Mouse (Mus musculus): ENCODE measurements at regions not wholly inside any gene's neighbourhood (a gene's known extent, or its start where the extent isn't known, plus 50 kb on each side); places are given as distances from the start of the nearest gene placed in this dataset.

DNA sequence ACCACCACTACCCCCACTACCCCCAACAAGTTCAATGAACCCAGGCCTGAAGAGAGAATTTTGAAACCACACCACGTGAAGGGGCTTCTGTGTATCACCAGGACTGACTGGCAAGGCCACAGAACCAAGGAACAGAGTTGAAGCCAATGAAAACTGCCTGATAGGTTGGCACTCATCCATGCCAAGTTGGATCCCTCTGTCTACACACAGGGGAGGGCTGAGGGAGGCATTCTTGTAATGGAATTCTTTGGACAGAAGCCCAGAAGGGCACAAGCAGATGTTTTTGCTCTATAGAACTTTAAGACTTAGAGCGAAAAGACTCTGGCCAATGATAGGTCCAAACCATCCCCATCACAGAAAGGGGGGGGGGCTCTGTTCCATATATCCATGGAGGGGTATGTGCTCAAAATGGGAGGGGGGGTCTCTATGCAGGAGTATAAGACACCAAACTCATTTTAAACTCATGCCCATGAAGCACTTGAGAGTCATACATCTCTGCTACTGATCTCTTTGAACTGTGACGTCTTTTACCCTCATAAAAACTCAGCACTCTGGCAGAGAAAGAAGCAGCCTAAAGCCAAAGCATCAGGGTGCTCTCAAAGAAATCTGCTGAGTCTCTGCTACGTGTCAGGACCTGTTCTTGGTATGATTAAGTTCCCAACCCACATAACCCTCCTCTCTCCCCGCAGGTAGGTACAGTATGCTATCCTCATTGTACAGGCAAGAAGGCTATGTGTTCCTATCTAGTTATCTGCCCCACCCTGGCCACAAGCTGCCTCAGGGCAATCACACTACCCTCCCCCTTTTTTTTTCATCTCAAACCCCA is 567.1 kb downstream of the Insc start:
- no peak for DNase-seq

DNA sequence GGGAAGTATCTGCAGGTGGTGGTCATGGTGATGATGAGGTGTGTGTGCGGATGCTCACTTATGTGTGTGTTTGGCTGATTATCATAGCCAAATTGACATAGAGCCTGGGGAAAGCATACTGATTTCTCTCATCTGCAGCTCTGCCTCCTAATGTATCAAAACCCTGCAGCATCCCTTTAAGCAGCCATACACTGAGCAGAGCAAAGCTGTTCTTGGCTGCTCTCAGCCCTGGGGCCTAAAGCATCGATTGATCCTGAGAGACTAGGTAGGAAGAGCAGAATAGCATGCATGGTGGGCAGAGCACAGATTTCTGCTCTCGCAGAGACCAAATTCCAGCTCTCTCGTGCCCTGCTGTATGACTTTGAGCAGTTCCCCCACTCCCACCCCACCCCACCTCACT is 576.0 kb downstream of the Insc start:
- DNase-seq: no peak

GRCm38 (mm10) chr7:115322989-115323388 is 579.5 kb downstream of the Insc start:
- DNase-seq: no peak

DNA sequence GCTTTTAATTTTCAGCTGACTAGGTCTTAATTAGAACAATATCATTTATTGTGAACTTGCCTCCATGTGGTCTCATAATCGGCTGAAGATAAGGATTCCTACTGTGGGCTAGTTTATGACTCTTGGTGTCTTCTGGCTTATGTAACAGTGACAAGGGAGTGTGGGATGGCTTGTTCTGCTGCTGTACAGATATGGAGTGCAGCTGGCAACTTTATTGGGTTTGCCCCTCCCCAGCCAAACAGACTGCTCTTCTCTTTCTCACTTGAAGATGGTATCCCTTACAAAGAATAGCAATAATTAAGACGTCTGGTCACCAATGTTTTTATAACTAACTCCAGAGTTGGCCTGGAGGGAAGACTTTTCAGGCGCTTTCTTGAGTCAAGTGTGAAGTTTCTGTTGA is 584.8 kb downstream of the Insc start:
- DNase-seq: no peak

GRCm38 (mm10) chr7:115331698-115332097 is 588.2 kb downstream of the Insc start:
- no peak for DNase-seq

DNA sequence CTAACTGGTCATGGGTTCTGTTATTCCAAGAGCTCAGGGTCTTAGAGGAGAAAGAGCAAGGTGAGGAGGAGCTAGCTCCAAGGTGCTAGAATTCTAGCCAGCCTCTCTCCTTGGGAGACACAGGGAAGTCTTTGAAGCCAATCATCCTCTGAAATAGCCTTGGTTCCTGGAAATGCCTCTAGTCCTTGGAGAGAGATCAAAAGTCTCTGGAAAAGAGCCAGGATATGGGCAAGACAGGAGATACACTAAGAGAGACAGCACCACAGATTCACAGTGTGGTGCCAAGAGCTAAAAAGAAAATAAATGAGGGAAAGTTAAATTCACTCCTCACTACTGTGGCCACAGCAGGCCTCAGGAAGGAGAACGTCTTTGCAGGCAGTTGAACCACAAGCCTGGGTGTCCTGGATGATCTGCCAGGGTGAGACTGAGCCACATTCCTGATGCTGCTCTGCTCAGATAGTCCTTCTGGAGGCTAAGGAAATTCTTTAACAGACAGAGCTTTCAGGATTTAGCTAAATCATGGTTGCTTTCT is 589.6 kb downstream of the Insc start:
- DNase-seq: no peak

DNA sequence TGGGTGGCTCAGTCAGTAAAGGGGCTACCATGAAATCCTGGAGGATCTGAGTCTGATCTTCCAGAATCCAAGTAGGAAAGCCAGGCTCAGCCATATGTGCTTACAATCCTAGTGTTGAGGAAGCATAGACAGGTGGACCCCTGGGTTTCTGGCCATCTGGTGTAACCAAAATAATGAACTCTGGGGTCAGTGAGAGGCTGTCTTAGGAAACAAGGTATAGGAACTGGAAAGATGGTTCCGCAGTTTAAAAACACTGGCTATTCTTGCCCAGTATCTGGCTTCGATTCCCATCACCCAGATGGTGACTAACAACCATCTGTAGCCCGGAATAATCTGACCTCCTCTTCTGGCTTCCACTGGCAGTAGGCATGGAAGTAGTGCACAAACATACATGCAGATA is 591.6 kb downstream of the Insc start:
- no peak for DNase-seq

DNA sequence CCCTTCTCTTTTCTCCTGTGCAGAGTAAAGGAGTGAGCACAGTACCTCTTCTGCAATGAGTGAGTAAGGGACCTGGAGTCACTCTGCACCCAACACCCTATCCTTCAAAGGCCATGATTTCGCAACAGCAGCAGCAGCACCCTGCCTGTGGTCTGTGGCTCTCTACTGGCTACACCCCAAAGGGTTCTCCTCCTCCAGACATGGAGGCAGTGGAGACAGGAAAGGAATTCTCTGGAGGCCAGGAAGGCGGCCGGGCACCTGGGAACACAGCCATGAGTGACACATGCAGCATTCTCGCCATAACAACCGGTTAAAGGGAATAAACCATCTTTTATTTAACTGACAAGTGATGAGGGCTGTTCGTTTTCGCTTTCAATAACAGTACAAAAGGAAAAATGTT is 596.7 kb downstream of the Insc start:
- DNase-seq: no peak

DNA sequence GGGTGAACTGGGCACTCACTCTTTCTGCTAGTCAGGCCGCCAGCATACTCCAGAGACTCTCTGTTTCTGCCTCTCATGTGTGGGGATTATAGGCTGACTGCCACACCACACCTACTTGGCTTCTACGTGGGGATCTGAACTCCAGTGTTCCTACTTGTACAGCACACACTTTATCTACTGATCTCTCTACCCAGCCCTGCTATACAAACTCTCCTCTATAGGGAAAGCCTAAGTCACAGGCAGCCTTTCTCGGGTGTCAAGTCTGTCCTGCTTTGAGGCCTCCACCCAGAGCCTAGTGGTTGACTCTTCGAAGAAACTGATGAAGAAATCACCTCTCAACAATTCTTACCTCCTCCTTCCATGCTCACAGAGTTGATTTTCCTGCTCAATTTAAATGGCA is 597.5 kb downstream of the Insc start:
- no peak for DNase-seq

DNA sequence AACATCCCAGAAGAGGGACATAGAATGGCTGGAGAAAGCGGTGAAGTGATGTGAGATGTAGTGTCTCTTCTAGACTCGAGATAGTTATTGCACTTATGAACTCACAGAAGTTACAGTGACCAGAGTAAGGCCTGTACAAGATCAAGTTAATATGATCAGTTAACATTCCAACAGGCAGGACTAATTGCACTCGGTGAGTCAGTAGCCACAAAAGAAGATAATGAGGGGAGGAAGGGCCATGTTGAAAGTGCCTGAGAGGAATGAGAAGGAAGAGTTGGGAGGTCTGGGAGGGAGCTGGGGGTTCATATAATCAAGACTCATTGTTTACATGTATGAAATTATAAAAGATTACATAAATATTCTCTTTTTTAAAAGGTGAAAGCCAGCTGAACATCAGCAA is 602.3 kb downstream of the Insc start:
- no peak for DNase-seq

- no peak for DNase-seq
Observed at GRCm38 (mm10) chr7:115358711-115359110, 615.2 kb downstream of the Insc start.

GRCm38 (mm10) chr7:115360142-115360541 is 616.6 kb downstream of the Insc start:
- DNase-seq: no peak

DNA sequence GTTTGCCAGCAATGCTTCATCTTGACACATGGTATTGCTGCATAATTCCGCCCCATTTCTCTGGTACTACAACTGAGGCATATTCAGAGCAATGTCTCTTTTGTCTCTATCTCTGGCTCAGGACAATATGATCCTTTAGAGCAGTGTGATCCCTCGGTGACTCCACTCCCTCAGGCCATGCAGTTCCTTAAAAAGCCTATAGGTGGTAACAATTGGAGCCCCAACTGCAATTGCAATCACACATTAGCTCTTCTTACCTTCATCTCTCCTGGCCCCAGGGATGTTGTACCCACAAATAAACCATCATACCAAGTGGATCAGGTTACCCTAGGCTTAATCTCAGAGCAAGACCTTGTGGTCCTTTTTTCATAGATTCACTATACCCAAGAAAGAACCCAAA is 618.6 kb downstream of the Insc start:
- no peak for DNase-seq

DNA sequence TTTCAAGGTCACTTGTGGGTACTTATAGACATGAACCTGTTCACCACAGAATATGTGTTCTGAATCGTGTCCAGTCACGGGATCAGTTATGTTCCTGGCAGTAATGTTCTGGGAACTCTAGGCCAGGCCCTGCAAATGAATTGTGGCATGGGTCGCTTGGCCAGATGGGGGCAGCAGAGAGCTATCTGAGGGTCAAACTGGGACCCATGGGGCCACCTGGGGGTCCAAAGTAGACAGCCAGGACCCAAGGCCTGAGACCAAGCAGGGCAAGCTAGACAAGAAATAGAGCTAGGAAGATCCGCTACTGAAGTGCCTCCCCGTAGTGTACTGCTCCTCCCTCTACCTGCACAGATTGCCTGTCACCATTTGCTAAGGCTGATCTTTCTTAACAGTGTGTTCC is 623.4 kb downstream of the Insc start:
- DNase-seq: peak in 1 of 2 experiments; percentile 27

DNA sequence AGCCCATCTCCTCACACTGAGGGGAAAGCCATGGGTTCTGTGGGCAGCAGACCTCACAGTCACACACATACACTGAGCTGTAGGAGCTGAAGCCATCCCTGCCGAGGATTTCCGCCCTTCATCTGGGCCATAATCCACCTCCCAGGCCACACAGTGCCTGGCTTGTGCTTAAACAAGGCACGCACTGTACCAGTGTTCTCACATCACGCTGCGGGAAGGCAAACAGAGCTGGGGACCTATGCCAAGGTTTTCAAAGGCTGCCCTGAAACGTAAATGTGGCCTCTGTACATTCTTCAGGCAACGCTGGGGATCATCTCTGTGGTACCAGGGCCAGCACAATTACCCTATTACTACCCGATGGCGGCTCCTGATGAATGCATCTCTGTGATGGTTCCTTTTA is 627.6 kb downstream of the Insc start:
- no peak for DNase-seq

- DNase-seq: no peak
Observed at GRCm38 (mm10) chr7:115372921-115373320, 629.4 kb downstream of the Insc start.

- DNase-seq: no peak
Observed at GRCm38 (mm10) chr7:115373781-115374533, 630.5 kb downstream of the Insc start.

DNA sequence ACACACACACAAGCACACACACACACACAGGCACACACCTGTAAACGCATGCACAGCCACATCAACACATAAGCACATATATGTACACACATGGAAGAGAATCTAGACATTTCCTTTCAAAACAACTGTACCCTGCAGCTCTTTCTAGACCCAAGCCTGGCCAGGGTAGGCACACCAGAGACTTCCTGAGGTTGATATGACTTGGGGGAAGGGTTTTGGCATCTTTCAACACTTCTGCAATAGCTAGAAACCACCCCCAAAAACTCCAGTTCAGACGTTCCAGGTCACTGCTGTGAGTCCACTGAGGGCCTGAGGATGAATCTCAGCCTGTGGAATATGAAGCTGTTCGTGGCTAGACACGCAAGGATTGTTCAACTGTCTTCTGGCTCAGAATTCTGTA is 632.6 kb downstream of the Insc start:
- DNase-seq: no peak

GRCm38 (mm10) chr7:115378836-115379235 is 635.3 kb downstream of the Insc start:
- DNase-seq: no peak

DNA sequence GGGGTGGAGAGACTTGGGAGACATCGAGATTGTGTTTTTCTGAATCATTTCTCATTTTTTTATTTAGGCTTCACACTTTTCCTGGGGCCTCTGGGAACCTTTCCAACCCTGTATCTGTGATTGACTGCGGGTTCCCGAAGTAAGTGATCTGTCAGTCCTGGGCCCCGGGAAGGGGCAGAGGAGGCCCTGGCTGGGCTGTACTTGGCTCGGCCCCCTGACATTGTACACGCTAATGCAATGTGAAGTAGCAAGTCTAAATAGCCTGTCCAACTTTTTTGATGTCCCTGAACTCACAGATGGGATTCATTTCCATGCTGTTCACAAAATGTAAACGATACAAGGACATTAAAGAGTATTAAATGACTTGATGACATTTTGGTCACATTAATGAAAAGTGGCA is 636.1 kb downstream of the Insc start:
- no peak for DNase-seq

- DNase-seq: no peak
Observed at GRCm38 (mm10) chr7:115380989-115381610, 637.6 kb downstream of the Insc start.

DNA sequence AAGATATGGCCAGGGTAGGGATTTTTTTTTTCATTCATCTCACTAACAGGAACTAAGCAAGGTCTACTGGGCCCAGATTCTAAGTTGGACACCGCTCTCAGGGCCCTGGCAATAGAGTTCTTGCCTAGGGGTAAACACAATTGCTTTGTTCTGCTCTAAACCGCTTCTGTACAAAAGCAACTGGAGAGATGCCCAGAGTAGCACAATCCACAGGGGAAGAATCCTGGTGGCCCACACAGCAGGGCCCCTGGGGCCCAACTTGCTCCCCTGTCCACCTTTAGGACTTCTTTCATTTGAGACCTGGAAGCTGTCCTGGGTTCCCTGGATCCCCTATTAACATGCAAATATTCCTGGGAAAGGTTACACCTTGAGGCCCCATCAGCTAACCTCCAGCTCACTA is 639.4 kb downstream of the Insc start:
- no peak for DNase-seq

GRCm38 (mm10) chr7:115388874-115389273 is 645.4 kb downstream of the Insc start:
- no peak for DNase-seq

GRCm38 (mm10) chr7:115392520-115392919 is 646.1 kb downstream of the Sox6 start:
- no peak for DNase-seq
